Mouse (Mus musculus): ENCODE measurements around the gene Dlx3. TPM values are rescaled to one million over a fixed set of nuclear protein-coding genes. Genes with fewer than 3 reads are reported as not detected.

The Dlx3 gene
- polyA plus RNA-seq, 2 experiments from 2014 or later, result 0.20 TPM; not detected in 1

DNA sequence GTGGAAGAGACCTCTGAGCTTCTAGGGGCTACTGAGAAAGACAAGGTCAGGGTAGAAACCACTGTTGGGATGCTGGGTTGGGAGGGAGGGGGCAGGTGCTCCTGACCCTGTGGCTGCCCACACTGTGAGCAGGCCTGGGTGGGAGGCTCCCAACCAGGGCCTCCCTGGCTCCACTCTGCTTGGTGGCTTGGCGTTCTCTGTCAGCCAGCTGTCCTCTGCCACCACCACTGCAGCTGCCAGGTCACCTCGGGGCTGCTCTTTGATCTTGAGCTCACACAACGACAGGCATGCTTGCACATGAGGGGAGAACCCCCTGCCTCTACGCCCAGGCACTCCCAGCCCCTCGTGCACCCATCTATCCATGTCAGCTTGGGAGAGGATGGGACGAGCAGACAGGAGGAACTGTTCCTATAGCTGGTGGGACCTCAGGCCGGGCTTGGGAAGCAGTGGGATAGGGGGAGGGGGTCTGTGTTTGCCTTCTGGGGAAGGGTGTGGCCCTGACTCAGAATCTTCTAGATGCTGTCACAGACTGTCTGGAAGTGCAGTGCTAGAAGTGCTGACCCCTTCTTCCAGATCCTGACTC is 5.5 kb downstream of the Dlx3 start:
- ATAC-seq, result no peak

DNA sequence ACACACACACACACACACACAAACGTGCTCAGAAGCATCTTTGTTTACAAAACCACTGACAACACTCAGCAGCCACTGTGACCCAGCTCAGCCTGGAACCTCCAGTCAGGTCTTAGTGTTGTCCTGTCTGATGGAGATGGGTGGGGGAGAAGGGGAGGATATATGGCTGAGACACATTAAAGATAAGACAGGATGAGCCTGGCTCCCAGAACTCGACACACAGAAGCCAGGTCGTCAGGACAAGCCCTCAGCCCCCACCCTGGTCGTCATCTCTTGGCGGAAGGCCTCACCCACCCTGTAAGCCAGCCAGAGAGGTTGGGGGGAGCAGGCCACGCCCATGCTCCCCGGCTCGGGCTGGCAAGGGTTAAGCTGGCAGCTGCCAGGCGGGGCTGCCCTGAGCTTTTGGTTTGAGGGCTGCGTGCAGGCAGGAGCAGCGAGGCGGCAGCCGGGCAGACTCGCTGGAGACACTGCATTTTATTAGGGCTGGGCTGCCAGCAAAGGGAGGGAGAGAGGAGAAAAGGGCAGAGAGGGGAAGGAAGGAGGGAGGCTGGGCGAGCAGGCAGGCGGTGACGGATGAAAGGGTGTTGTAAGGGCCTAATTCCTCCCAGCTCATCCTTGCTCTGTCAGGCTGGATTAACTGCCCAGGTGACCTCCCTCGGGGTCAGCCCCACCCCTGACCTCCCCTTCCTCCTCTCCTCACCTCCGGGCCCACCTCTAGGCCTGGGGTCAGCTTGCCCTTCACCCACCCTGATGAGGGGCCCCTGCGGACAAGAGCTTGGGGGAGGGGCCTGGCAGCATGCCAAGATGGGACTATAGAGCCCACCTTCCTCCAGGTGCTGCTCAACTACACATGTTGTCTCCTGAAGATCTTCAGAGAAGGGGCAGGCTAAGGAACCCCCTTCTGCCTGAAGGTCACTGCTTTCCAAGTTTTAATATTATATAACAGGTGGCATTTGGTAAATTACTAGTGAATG is 6.6 kb downstream of the Dlx3 start:
- no peak for ATAC-seq

DNA sequence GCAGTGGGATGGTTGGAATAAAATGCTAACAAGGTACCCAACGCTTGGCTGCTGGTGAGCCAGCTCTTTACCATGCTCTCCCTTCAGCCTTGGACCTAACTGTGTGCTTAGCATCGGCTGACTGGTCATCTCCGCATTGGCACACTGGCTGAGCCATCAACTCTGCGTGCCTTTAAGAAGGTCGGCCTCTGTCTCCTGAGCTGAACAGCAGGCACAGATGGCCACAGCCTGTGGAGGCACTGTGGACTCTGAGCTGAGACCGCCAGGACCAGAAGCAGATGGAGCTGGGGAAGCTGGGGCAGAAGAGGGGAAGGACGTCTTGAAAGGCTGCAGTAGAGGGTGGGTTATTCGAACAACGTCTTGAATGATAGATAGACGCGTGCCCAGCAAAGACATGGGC is 8.4 kb downstream of the Dlx3 start:
- no peak for ATAC-seq

DNA sequence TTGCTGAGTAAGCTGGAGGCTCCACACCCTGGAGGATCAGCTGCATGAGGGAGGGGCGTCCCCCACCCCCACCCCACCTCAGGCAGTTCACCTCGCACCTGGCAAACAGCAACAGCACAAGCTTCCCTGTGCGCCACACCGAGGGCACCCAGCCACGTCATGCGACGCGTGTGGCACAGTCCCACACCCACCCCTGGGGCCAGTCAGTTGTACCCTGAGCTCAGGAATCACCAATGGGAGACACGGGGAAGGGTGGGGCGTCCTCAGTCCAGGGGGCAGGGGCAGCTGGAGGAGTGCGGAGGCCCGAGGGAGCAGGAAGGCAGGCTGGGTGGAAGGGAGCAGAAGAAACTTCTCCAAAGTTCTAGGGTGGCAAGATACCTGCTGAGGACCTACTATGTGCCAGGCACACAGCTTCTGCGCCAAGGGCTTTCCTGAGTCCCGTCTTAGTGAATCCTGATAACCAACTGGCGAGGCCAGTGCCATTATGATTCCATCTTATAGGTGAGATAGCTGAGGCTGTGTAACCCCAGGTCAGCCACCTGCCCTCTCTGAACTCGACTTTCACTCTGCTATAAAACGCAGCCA is 10.8 kb downstream of the Dlx3 start:
- no peak for ATAC-seq

DNA sequence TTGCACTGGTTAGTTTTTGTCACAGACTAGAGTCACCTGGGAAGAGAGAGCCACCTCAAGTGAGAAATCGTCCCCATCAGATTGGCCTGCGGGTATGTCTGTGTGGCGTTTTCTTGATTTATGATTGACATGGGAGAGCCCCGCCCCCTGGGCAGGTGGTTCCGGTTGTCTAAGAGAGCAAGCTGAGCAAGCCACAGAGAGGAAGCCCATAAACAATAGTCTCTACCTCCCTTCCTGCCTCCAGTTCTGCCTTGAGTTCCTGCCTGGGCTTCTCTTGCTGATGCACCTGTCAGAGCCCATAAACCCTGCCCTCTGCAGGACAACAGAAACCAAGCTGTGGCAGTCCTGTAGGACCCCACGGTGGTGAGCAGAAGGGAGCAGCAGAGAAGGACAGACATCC is 13.4 kb downstream of the Dlx3 start:
- ATAC-seq, result no peak

DNA sequence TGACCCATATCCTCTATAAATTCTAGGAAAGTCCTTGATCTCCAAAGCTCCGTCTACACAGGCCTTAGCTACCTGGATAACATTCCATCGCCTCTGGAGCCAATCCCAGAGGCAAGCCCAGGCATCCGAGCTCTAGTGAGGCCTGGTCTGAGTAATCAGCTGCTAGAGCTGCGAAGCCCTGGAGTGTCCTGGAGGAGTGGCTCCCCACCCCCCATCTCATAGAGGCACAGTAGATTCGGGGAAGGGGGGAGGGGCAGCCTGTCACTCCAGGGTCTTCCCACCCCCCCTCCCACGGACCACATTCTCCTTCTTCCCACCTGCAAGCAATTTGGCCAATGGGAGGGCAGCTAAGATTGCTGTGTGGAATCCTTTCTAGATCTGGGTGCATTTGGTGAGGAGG is 17.4 kb downstream of the Dlx3 start:
- ATAC-seq, result no peak

DNA sequence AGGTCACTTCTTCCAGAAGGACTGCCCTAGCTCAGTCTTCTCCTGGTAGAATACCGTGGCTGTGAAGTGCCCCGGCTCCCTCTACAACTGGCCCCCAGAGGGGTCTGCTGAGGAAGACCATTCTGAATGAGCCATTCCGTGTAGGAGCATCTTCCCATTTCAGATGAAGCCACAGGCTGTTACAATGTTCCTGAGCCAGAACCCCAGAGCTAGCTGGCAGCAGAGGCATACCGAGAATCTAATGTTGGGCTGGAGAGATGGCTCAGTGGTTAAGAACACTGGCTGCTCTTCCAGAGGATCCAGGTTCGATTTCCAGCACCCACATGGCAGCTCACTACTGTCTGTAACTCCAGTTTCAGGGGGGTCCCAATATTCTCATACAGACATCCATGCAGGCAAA is 20.0 kb downstream of the Dlx3 start:
- no peak for ATAC-seq

DNA sequence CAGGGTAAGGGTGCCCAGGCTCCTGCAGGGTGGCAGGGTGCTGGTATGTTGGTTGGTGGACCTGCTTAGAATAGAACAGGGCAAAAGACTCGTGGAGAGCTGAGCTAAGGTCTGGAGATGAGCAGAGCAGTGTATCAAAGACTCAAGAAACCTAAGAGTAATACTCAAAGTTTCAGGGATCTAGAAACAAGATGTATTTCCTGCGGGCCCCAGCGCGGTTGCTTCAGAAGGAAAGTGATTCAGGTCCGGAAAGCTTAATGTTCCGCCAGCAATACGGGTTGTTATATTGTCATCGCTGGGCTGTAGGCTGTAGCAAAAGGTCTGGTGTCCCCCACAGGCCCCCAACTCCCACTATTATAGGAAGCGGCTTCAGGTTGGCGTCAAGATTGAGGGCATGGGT is 22.3 kb downstream of the Dlx3 start:
- no peak for ATAC-seq

DNA sequence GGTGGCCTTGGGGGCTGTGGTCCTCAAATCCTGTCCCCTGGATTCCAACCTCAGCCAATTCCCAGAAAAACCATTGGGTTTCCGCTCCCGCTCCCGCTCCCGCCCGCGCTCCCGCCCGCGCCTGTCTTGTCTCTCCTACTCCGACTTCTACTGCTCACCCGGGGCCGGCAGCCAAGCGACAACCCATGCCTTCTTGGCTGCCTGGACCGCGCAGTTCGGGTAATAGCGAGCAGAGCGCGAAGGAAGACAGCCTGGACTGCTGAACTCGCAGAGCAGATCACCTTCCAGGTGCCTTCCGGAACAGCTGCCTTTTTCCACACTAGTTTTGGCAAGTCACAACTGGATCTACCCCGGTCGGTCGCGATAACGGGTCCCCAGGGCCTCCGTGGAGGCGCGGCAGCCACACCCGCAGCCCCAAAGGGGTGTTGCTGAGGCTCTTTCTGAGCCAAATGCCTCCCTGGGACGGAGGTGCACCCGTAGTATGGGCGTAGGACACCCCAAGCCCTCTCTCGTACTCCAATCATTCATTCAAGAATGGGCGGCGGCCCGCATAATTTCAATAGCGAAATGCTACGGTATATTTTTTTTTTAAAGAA is 23.2 kb downstream of the Dlx3 start:
- ATAC-seq, result no peak

DNA sequence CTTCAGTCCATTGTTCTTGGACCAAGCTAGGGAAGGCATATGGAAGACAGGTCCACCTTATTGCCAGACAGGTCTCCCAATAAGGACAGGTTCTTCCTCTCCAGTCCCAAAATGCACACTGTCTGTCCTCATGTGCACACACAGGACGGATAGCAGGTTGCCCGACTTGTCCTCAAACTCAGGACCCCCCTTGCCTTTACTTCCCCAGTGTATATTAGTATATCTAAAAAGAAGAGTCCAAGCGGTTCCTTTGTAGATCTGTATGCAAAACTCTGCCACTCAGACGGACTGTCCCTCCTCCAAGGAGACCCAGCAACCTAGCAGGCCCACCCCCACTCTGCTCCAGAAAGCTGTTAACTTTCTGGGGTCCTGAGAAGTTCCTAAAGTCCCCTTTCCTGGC is 23.7 kb downstream of the Dlx3 start:
- ATAC-seq, result no peak

DNA sequence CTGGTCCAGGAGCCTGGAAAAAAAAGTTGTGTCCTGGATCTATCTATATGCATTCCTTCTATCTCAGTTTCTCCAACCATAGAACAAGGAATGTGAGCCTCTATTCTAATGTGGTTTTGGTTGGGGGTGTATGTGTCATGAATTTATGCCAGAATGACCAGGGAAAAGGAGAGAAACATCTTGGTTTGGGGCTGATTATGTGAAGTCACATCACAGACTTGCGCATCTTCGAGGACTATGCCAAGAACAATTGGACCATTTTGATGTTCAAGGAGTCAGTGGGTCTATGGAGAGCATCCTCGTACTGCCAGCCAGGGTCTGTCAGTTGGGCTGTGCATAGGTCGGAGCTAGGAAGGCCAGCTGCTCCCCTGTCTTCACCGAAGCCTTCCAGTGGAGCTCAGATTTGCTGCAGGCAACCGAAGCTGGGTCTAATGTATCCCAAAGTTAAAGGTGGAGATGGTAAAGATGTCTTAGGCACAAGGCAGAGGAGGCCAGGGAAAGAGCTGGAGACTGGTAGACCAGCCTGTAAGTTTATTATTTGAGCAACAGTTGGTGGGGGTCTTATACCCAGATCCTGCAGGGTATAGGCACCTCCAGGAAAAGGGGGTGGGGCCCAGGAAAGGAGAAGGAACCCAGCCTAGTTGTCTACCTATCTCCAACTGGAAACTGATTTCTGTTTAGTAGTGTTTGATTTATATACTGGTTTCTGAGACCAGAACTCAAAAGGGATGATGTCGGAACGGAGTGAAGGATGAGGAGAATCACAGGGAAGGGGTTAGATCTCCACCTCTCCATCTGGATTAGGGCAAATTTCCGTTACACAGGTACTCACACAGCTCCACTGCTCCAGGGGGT is 24.4 kb downstream of the Dlx3 start:
- ATAC-seq, result no peak

DNA sequence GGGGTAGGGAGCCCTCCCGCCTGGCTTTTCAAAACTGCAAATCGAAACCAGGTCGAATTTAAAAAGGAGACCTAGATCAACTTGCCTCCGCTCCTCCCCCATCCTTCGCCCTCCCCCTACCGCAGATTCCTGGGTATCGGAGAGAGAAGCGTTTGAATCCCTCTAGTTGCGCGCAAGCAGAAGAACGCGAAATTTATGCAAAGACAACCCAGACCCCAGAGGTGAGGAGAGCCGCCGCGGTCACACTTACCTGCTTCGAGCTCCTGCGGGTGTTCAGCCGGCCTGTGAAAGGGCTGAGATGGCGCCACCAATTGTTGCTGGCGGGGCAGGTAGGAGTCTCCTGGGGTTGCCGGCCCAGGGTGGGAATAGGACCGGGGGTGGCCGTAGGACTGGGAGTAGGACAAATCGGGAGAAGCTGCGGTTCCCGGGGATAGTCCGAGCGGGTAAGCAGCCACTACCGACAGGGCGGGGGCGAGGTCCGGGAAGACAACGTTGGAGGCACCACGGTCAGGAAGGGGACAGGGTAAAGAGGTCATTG is 25.1 kb downstream of the Dlx3 start:
- no peak for ATAC-seq

DNA sequence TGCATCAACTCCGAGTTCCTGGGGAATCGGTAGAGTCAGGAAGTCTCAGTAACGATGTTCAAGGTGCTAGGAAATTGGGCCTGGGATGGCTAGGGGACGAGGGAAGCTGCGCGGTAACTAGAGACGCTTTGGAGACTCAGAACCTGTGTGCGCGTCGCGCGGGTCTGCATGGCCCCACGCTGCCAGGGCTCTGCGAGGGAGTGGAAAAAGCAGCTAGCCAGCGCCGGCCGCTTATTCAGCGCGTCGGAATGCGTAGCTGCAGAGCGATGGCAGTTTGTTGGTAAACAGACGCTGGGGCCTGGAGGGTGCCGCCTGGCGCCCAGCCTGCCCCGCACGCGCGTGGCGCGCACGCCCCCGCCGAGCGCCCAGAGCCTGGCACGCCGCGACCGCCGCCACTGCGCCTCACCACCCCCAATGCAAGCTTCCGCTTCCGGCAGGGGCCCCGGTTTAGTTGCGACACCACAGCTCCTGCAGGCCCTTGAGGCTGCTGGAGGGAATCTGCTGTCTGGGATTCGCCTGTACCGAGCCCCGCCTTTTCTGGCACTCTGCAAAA is 26.0 kb downstream of the Dlx3 start, which contains the start of gene Dlx4:
Gene Dlx4, minus strand, starts transcription at position 413 of the 553 bp plus-strand sequence.
- ATAC-seq, result peak; percentile 51

DNA sequence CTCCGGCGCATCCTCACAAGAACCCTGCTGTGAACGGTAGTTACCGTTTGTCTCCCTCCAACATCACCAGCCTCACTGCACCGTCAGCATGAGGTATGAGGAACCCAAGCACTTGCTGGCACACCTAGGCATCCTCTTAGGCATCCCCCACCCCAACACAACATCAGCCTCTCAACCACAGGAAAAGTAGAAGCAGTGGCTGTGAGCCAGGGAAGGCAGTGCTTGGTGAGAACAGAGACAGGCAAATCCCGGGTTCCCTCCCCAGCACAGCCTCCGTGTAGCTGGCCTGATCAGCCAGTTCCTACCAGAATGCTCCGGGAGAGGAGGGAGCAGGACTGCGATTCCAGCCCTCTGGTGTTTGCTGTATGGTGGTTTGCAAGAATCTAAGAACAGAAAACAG is 28.8 kb downstream of the Dlx3 start:
- ATAC-seq, result no peak

DNA sequence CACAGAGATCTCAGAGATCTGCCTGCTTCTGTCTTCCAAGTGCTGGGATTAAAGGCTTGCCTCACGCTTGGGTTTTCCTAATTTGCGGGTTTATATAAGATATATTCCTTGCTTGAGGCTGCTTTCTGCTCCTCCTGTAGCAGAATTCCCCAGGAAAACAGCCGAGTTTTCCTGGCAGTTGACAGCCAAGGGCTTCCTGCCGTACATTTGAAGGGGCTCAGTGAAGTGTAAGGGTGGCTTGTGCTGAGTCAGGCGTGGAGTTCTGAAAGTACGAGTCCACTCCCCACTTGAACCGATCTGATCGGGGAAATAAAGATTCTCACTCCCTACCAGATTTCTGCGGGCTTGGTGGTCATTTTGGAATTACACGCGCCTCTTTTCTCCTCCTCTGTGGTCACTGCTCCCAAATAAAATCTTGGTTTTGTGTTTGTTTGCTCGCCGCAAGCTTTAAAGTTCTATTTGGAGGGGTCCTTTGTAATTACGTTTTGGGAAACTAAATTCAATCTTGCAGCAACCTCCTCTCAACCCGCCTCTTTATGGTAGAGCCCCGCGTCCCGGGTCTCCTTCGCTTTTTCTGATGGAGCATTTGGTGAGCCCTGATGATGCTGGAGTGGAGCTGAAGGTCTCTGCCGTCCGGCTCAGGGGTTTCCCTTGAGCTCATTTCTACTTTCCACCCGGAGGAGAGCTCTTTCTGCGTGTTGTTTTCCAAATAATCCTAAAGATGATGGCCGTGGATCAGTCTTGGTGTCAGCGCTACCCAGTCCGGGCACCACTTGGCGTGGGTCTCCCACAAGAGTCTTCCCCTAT is 29.7 kb downstream of the Dlx3 start:
- no peak for ATAC-seq

DNA sequence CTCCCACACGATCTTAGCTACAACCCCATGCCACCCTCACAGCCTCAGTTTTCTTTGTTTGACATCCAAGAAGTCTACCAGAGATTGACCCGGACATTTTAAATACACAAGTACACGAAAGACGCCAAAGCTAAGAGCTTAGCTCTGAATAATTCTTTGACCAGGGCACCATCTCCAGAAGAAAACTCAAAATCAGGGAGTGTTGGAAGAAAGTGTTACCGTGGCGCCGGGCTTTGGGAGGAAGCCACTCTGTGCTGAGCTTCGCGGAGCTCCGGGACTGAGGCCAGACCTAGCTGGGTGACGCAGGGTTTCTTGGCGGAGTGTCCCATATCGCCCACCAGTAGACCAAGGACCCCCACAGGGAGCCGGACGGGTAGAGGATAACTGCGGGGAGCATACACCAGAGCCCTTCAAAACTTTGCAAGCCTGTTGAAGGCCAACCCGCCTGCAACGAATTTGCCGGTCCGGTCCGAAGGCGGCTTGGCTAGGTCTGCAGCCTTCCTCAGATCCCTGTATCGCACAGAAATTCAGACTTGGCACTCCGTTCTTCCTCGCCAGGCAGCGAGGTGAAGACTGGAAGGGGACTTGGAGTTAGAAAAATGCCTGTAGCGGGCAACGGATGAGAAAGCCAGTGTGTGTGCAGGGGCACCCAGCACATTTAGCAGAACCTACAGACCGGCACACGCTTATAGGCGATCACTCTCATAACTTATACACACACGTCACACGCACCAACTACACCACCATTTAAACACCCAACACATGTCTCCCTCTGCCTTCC is 30.5 kb downstream of the Dlx3 start:
- ATAC-seq, result no peak

DNA sequence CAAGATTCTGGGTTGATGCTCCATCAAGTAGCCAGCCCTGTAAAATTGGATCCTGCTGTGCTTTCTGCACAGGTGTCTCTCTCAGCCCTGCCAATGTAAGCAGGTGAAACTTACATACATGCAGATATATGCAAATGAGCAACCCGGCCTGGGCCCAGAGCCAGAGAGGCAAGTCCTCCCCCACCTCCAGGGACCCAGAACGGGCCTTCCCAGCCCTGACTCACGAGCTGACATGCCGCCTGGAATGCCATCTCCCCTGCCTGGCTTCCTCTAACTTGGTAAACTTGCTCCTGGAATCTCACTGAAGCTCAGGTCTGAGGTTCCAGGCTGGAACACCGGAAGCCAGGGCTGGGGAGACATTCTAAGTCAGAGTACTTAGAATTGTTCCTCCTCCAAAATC is 33.2 kb downstream of the Dlx3 start:
- no peak for ATAC-seq

DNA sequence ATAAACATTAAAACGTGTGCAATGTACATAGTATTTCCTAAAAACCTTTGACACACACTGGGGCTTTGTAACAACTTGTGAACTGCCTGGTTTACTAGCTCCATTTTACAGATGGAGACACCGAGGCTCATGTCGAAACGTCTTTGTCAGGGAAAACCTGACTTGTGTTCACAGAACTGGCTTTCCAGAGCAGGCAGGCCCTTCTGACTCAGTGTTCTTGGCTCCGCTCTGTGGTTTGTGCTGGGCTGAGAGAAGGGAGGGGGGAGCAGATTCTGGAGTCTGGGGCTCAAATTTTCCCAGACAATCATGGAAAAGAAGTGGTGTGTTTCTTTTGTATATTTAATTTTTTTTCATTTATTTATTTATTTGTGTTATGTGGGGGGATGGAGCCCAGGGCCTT is 33.8 kb downstream of the Dlx3 start:
- no peak for ATAC-seq

DNA sequence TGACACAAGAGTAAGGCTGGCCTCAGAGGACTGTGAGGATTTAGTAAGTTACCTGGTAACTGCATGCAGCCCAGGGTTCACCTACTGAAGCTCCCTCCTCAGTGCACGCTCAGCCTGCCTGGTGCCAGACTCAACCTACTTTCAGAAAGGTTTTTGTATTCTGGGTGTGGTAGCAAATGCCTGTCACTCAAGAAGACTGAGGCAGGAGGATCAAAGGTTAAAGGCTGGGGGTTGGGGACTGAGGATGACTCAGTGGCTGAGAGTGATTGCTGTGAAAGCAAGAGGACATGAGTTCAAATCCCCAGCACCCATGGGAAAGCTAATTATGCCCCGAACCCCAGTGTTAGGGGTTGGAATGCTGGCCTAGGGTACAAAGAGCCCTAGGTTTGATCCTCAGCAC is 35.6 kb downstream of the Dlx3 start:
- no peak for ATAC-seq

DNA sequence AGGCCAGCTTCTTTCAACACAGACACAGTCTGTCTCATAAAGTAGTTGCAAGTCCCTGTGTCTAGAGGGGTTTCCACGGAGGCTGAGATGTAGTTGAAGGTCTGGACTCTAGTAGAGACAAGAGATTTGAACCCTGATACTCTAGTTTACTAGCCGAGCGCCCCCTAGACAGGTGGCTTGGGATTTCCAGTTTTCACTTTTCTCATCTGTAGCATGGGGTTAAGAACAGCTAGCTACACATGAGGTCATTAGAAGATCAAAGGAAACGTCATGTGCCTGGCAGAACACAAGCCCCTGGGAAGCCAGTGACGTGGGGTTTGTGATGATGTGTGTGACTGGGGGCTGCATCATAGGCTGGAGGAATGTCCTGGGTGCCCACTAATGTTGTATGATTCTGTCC is 37.4 kb downstream of the Dlx3 start:
- ATAC-seq, result no peak

Data from CD4-positive, CD25-positive, alpha-beta regulatory T cell, adult 4 months (primary cell).